Mouse (Mus musculus): ENCODE measurements around the gene Tnfrsf14. TPM values are rescaled to one million over a fixed set of nuclear protein-coding genes. Genes with fewer than 3 reads are reported as not detected.
A peak's percentile ranks its signal among the peaks of the same experiment; 100 is the strongest.

Tnfrsf14 gene
- polyA plus RNA-seq (2015; fragmentation: Nextera tagmentation; extraction: Ambion mirVana) = 0.75 and 1.3 TPM in 2 replicates

DNA sequence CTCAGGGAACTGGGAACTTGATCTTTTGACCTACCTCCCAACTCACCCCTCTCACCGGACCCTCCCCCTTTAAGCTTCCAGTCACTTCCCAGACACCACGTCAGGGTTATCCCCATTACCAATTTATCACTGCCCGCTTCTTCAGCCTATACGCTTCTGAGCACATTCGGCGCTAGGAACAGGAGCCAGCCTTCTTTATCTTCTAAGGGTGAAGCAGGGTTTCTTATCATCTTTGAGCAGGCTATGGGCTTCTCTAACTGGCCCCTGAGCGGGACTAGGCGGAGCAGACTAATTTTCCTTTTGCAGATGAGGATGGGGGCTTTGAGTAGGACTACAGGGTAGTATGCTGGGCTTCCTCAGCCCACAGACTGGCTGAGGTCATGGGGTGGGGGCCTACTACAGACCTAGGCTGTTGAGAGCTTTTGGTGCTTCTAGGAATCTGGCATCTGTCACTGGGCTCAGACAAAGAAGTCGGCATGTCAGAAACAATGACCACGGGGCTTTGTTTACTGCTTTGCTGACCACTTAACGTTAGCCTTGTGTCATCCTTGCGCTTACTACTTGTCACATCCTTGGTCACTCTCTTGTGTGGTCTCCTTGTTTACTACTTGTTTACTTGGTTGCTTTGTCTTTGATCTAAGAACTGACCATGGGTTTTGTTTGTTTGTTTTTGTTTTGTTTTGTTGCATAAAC lies at the start of gene Tnfrsf14:
TSS of gene Tnfrsf14 (minus strand) at position 169 of the 693 bp plus-strand sequence.
- 49% methylated on average over 12 of the region's 12 CpGs for WGBS

GRCm38 (mm10) chr4:154974163-154974611 lies 45.8 kb upstream of the Tnfrsf14 start:
- H3K4me3 ChIP-seq (replicated peaks; ENCODE audit: low read depth, low read length) = no peak overlapping the region
- H3K36me3 ChIP-seq (ENCODE audit: insufficient read depth, low read length) = peaks cover 98% of the 10 kb centered on the region
- no peaks in the 10 kb centered on the region for H3K27me3 ChIP-seq (ENCODE audit: insufficient read depth, low read length)
- no peaks in the 10 kb centered on the region for H3K9me3 ChIP-seq (replicated peaks; ENCODE audit: low read length)
- no peak overlapping the region for H3K4me2 ChIP-seq (ENCODE audit: low read length)
- no peak overlapping the region for H3K9ac ChIP-seq (ENCODE audit: low read depth, low read length)
- H3K4me1 ChIP-seq (replicated peaks; ENCODE audit: insufficient read depth, low read length) = no peaks in the 10 kb centered on the region
- 75% methylated on average over 11 of the region's 11 CpGs for WGBS
- no peak overlapping the region for H3K27ac ChIP-seq
- DNase-seq (ENCODE audit: low spot score) (no peak), ATAC-seq (replicated peaks; ENCODE audit: low FRiP score, low read depth) (no peak)
- TF ChIP-seq CTCF (IDR thresholded peaks at IDR 0.05; ENCODE audit: low read depth) = no peak

More for the DNA sequence above, at the start of gene Tnfrsf14:
- no peak for DNase-seq (ENCODE audit: low spot score)
- H3K36me3 ChIP-seq (ENCODE audit: insufficient read depth, low read length) = no peaks in the 10 kb centered on the region
- no peak for ATAC-seq (replicated peaks; ENCODE audit: low FRiP score, low read depth)
- peak within 1 kb of the TSS; percentile 42 for H3K4me2 ChIP-seq (ENCODE audit: low read length)
- H3K27ac ChIP-seq = peak within 1 kb of the TSS; percentile 31
- peak within 1 kb of the TSS; percentile 35; the same call in 1 of the 2 replicates for H3K9ac ChIP-seq (ENCODE audit: low read depth, low read length)
- H3K27me3 ChIP-seq (ENCODE audit: insufficient read depth, low read length) = no peaks in the 10 kb centered on the region; the same call in 1 of the 2 replicates
- H3K4me3 ChIP-seq (replicated peaks; ENCODE audit: low read depth, low read length) = peak within 1 kb of the TSS; percentile 10
- H3K4me1 ChIP-seq (replicated peaks; ENCODE audit: insufficient read depth, low read length) = peaks cover 3% of the 10 kb centered on the region
- TF ChIP-seq CTCF (IDR thresholded peaks at IDR 0.05; ENCODE audit: low read depth) = no peak
- no peaks in the 10 kb centered on the region for H3K9me3 ChIP-seq (replicated peaks; ENCODE audit: low read length)

DNA sequence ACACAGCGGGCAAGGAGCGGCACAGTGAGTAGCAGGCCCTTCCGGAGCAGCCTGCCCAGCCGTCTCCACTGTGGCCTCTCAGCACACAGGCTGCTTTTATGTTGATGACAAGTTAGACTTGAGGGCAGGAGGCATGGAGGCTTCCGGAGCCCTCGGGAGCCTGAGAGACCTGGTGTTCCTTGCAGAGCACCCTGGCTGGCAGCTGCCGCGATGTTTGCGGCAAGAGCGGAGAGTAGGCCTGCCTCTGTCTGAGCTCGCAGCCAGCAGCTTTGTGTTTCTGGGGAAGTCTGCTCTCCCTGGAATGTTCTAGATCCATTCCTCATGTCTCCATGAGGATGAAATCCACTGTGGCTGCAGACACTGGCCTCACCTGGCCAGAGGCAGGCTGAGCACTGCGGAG lies 44.2 kb upstream of the Tnfrsf14 start:
- Histone ChIP-seq H3K9me3 (replicated peaks; ENCODE audit: low read length) (no peaks in the 10 kb centered on the region), H3K27me3 (ENCODE audit: insufficient read depth, low read length) (no peaks in the 10 kb centered on the region), H3K4me2 (ENCODE audit: low read length) (no peak overlapping the region), H3K4me1 (replicated peaks; ENCODE audit: insufficient read depth, low read length) (no peaks in the 10 kb centered on the region), H3K36me3 (ENCODE audit: insufficient read depth, low read length) (peaks cover 83% of the 10 kb centered on the region), H3K9ac (ENCODE audit: low read depth, low read length) (no peak overlapping the region), H3K27ac (no peak overlapping the region), H3K4me3 (replicated peaks; ENCODE audit: low read depth, low read length) (no peak overlapping the region)
- ATAC-seq (replicated peaks; ENCODE audit: low FRiP score, low read depth) = no peak
- no peak for DNase-seq (ENCODE audit: low spot score)
- no peak for TF ChIP-seq CTCF (IDR thresholded peaks at IDR 0.05; ENCODE audit: low read depth)
- WGBS = 96% methylated on average over 12 of the region's 12 CpGs

GRCm38 (mm10) chr4:154967173-154967572 lies 38.8 kb upstream of the Tnfrsf14 start:
- peaks cover 16% of the 10 kb centered on the region for H3K4me1 ChIP-seq (replicated peaks; ENCODE audit: insufficient read depth, low read length)
- no peak overlapping the region for H3K27ac ChIP-seq
- H3K9me3 ChIP-seq (replicated peaks; ENCODE audit: low read length) = no peaks in the 10 kb centered on the region
- H3K9ac ChIP-seq (ENCODE audit: low read depth, low read length) = no peak overlapping the region
- 66% methylated on average over 5 of the region's 5 CpGs for WGBS
- TF ChIP-seq CTCF (IDR thresholded peaks at IDR 0.05; ENCODE audit: low read depth) = peak; percentile 60
- H3K27me3 ChIP-seq (ENCODE audit: insufficient read depth, low read length) = peaks cover 3% of the 10 kb centered on the region; the same call in 1 of the 2 replicates
- H3K36me3 ChIP-seq (ENCODE audit: insufficient read depth, low read length) = peaks cover 36% of the 10 kb centered on the region
- DNase-seq (ENCODE audit: low spot score) (peak; percentile 49), ATAC-seq (replicated peaks; ENCODE audit: low FRiP score, low read depth) (no peak)
- no peak overlapping the region for H3K4me3 ChIP-seq (replicated peaks; ENCODE audit: low read depth, low read length)
- no peak overlapping the region for H3K4me2 ChIP-seq (ENCODE audit: low read length)

- H3K4me1 ChIP-seq (replicated peaks; ENCODE audit: insufficient read depth, low read length) = peaks cover 24% of the 10 kb centered on the region
- H3K4me2 ChIP-seq (ENCODE audit: low read length) = no peak overlapping the region
- no peak overlapping the region for H3K9ac ChIP-seq (ENCODE audit: low read depth, low read length)
- 58% methylated on average over 3 of the region's 3 CpGs for WGBS
- H3K27me3 ChIP-seq (ENCODE audit: insufficient read depth, low read length) = peaks cover 16% of the 10 kb centered on the region
- H3K9me3 ChIP-seq (replicated peaks; ENCODE audit: low read length) = no peaks in the 10 kb centered on the region
- peaks cover 23% of the 10 kb centered on the region for H3K36me3 ChIP-seq (ENCODE audit: insufficient read depth, low read length)
- H3K4me3 ChIP-seq (replicated peaks; ENCODE audit: low read depth, low read length) = no peak overlapping the region
- TF ChIP-seq CTCF (IDR thresholded peaks at IDR 0.05; ENCODE audit: low read depth) = no peak
- no peak for ATAC-seq (replicated peaks; ENCODE audit: low FRiP score, low read depth)
- no peak overlapping the region for H3K27ac ChIP-seq
- no peak for DNase-seq (ENCODE audit: low spot score)
Observed at GRCm38 (mm10) chr4:154965856-154966255, 37.5 kb upstream of the Tnfrsf14 start.

DNA sequence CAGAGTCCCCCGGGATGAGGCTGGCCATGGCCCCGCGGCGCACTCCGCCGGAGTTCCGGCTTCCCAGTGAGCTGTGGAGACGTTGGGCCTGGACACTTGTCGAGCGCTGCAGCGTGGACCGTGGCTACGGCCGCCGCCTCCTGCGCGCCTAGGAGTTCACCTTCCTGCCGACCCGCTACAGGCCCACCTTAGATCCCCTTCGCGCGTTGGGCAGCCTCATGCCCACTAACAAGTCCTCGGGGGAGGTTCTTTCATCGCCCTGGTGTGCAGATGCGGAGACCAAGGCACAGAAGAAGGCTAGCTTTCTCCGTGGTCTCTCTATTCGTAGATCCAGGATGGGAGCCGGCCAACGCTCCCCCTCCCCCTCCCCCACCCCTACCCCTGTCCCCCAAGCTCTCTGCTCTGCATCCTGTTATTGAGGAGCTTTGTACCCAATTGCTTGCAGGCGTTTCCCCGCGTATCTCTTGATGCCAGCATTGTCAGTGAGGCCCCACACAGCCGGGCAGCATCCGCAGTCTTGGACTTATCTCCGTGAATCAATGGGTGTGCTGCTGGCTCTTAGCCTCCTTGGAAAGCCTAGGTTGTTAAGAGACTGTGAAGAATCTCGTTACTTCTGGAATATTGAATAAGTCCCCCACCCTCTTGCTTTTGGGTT lies 36.3 kb upstream of the Tnfrsf14 start:
- H3K4me1 ChIP-seq (replicated peaks; ENCODE audit: insufficient read depth, low read length) = peaks cover 29% of the 10 kb centered on the region
- no peaks in the 10 kb centered on the region for H3K9me3 ChIP-seq (replicated peaks; ENCODE audit: low read length)
- peak overlapping the region; percentile 68 for H3K4me3 ChIP-seq (replicated peaks; ENCODE audit: low read depth, low read length)
- peaks cover 27% of the 10 kb centered on the region for H3K27me3 ChIP-seq (ENCODE audit: insufficient read depth, low read length)
- peak overlapping the region; percentile 89; the same call in 1 of the 2 replicates for H3K27ac ChIP-seq
- H3K9ac ChIP-seq (ENCODE audit: low read depth, low read length) = peak overlapping the region; percentile 79
- peak overlapping the region; percentile 87 for H3K4me2 ChIP-seq (ENCODE audit: low read length)
- DNase-seq (ENCODE audit: low spot score) (no peak), ATAC-seq (replicated peaks; ENCODE audit: low FRiP score, low read depth) (no peak)
- H3K36me3 ChIP-seq (ENCODE audit: insufficient read depth, low read length) = peaks cover 11% of the 10 kb centered on the region
- no peak for TF ChIP-seq CTCF (IDR thresholded peaks at IDR 0.05; ENCODE audit: low read depth)
- WGBS = 1% methylated on average over 35 of the region's 36 CpGs

Data from kidney, postnatal 0 days (tissue).